Mouse (Mus musculus): ENCODE results near the gene Elavl4. TPM values are rescaled to one million over a fixed set of nuclear protein-coding genes. Genes with fewer than 3 reads are reported as not detected.

Gene Elavl4
- total RNA-seq, 4 experiments from 2014 or later = not detected

DNA sequence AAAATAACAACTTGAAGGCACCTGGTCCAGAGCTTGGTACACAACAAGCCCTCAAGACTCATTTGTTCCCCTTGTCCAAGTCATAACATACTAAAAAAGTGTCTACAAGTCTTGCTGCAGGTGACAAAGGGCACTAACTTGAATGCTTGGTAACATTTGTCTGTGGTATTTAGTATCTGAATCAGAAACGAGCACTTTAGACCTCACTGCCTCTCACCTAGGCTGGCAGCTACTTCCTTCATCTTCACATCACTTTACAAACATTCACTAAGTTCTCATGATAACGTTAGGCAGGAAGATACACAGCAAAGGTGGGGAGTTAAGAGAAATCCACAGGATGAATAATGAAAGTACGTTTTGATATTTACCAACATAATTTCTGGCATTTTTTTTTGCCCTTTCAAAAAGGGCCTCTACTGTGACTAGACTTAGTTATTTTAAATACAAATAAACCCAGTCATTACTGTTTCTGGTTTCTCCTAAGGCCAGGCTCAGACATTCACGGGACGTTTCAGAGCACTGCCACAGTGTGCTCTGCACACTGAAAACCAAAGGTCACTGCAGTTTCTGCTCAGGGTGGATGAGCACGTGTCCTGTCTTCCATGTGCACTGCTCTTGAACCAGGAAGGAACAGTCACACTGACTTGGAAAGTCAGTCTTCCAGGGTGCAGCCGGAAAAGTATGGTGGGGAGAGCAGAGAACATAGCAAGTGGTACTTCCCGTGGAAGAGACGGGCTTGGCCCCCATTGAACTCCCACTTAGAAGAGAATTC, 84.7 kb downstream of the Elavl4 start:
- DNase-seq (ENCODE audit: low spot score in 2 of 2) = no peak

DNA sequence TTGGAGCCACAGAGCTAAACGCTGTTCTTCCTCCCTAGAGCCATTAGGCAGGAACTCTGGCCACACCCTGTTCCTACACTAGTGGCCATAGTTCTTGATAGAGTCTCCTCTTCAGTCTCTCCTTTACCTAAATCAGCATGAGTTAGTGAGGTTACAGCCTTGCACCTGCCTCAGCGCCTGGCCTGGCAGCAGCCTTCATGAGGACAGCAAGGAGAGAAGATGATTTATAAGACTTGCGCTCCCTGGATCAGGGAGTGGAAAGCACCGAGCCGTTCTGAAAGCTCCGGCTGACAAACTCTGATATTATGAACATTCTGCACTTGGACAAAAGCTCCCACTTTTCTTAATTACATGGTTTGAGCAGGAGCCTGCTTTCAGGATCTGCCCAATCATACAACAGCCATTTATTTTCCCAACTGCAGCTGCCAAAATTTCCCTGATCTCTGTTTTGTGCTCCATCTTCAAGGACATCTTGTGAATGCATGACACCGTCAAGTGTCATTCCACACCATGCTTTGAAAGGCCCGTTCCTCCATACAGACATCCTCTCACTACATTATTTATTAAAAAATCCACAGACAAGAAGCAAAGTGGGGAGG, 87.3 kb downstream of the Elavl4 start:
- DNase-seq (ENCODE audit: low spot score in 2 of 2) = no peak

DNA sequence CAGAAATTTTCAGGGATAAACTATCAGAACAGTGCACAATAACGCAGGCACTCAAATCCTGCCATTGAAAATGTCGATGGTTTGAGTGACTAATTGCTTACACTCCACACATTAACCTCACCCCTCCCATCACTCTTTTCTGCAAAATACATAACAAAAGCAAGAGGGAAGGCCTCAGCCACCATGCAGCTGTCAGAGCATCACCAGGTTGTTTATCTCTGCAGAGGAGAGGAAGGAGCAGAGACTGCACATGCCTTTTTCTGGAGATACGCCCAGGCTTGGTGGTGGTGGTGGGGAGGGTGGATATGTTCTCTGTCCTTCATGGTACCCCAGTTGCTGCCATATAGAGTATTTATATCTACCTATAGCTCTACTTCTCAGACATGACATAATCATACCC, 94.3 kb downstream of the Elavl4 start:
- DNase-seq (ENCODE audit: low spot score in 2 of 2) = no peak

DNA sequence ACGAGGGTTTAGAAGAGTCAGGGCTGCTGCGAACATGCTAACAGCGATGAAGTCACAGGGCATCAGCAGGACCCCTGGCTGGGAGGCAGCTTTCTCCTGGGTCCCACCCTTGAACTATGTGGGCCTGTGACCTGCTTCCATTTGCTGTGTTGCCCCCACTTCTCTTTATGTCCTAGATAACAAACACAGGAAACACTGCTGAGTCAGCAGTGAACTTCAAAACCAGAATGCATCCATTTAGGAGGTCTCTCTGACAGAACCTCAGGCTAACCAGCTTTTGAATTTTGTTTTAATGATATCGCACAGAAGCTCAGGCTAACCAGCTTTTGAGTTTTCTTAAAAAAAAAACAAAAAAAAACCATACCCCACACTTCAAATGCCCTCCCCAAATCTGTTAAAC, 96.1 kb downstream of the Elavl4 start:
- no peak for DNase-seq (ENCODE audit: low spot score in 2 of 2)

DNA sequence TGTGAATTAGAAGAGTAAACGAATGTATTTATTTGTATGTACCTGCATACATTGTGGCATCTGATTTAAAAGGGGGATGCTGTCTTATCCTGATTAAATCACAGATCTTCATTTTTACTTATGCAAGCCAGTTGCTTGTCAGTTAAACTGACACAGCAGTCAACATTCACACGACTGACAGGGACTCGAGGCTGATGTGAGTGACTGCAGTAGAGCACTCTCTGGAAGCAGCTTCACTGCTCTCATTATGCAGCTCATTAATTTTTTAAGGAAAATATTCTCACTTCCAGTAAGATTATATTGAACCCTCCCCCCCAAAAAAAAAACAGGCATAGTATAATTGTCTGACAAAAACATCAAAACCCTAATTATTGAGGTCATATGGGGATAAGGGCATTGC, 101.7 kb downstream of the Elavl4 start:
- no peak for DNase-seq (ENCODE audit: low spot score in 2 of 2)

DNA sequence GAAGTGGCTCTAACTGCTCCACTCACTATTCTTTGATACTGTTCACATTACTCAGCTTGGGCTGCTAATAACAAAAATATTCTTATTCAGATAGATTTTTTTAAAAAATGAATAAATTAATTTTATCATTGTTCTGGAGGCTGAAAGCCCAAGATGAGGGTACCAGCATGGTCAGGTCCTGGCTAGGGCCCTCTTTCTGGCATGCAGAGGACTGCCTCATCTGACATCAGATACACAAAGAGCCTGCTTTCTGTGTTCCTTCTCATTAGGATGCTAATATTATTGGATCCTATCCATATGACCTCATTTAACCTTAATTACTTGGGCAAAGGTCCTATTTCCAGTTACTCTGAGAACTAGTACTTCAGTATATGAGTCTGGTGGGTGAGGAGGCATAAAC, 108.8 kb downstream of the Elavl4 start:
- DNase-seq (ENCODE audit: low spot score in 2 of 2) = no peak

DNA sequence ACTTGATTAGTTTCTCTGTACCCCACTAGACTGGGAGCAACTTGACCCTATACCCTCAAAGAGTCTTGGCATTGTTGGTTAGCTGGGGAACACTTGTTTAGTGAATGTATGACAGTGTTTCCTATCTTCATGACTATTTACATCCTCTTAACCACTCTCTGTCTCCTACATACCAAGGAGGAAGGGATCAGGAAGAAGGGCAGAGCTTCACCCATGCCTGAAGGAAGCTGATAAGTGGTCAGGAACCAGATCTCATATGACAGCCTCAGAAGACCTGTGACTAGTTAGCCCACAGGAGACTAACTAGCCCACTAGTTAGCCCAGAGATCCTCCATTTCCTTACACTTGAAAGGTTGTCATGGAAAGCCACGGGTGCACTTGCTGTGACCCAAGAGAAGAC, 117.2 kb downstream of the Elavl4 start:
- no peak for DNase-seq (ENCODE audit: low spot score in 2 of 2)

DNA sequence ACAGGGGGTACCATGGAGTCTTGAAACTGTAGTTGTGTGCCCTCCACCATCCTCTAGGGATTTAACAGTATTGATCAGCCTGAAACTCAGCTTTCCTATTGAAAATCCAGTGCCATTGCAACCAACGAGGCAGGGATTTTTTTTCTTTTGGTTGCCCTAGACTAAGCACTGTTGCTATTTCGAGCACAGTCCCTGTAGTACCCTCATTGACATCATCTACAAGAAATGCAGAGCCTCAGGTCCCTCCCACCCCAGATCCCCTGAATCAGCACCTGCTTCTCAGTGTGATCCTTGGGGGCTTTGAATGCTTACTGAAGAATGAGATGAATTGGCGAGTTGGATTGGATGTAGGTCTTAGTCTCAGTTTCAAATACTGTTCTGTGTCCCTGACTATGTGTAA, 119.4 kb downstream of the Elavl4 start:
- DNase-seq (ENCODE audit: low spot score in 2 of 2) = no peak

DNA sequence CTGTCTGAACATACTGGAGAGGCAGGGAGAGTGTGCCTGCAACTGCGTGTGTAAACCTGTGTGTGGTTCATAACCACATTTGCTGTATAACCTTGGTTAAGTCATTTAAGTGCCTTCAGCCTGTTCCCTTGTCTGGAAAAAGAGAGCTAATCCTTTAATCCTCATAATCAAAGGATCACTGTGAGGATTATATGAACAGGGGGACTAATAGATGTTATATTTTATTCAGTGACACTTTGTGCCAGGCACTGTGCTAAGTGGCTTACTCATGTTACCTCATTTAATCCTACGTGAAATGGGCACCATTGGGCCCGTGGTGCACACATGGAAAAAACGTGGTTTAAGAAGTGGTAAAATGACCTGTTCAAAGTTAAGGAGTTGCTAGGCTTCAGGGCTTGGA, 119.9 kb downstream of the Elavl4 start:
- DNase-seq (ENCODE audit: low spot score in 2 of 2) = no peak

DNA sequence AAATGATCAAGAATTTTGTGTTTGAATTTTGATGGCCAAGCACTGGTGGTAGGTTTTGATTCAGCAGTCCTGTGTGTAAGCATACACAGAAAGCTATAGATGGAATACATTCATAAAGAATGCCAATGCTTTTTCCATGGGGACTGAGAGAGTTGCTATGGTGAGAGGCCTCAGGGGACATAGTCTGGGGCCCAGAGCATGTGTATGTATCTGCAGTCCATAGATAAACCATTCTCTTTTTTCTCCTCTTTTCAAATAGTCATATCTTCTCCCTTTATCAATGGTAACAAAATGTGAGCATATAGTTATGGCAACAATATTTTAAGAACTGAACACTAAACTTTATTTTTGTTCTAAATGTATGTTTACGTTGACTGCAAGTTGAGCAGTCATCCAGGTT, 122.1 kb downstream of the Elavl4 start:
- DNase-seq (ENCODE audit: low spot score in 2 of 2) = no peak

DNA sequence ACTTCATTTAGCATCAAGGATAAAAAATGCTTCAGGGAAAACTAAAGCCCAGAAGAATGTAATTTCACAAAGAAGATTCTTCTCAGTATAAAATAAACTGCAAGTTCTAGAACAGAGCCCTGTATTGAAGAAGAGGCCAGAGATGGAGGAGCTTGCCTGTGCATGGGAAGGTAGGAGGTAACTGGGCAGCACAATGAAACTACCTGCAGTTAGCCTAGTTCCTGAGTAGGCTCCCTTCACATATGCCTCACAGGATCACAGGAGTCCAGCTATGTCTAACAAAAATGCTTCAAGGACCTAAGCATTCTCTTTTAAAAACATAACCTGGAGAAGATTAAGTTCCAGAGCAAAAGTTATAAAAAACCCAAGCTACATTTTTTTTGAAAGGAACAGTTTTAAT, 122.5 kb downstream of the Elavl4 start:
- DNase-seq (ENCODE audit: low spot score in 2 of 2) = no peak

DNA sequence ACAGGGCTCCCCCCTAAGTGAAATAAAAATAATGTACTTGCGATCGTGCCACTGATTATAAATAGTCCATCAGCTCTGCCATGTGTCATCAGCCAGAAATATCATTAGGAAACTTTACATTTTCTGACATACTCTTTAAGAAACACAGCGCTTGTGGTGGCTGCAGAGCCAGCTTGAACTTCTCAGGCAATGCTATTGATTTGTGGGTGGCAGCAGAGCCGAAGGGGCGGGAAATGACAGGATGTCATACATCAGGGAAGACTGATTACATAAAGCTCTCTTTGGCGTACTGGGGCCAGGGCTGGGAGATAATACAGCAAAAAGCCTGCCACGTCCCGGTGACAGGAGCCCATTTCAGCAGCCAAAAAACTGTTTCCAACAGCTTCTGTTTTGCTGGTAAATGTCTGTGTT, 124.1 kb downstream of the Elavl4 start:
- DNase-seq (ENCODE audit: low spot score in 2 of 2) = no peak

DNA sequence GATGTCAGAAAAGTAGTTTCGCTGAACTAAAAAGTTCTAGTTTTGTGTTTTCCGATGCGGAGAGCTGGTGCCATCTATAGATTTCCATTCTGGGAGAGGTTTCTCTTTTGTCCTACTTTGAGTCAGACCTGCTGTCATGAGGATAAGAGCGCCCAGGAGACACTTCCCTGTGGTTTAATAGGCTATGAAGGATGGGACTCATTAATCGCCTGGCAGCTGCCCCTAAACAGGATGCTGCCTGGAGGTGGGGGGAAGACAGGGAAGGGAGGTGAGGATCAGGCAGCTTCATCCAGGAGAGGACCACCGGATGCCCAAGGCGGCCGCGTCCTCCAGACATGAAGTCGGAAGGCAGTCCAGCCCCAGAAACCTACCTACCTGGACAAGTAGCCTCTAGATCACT, 126.2 kb downstream of the Elavl4 start:
- no peak for DNase-seq (ENCODE audit: low spot score in 2 of 2)

DNA sequence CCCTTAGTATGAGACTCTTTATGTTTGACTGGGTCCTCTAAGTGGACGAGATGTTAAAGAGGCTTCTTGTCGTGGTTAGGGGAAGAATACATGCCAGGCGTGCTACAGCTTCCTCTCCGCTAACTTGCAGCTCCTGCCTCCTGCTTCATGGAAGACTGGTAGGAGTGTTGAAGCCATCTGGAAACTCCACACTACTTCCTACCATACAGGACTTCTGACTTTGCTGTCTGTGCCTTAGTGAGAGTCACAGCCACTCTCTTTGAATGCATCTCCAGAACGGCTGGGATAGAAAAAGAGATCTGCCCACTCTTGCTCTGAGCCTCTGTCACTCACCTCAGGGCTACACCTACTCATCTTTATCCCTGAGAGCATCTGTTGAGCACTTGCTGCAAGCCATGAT, 132.9 kb downstream of the Elavl4 start:
- DNase-seq (ENCODE audit: low spot score in 2 of 2) = no peak

DNA sequence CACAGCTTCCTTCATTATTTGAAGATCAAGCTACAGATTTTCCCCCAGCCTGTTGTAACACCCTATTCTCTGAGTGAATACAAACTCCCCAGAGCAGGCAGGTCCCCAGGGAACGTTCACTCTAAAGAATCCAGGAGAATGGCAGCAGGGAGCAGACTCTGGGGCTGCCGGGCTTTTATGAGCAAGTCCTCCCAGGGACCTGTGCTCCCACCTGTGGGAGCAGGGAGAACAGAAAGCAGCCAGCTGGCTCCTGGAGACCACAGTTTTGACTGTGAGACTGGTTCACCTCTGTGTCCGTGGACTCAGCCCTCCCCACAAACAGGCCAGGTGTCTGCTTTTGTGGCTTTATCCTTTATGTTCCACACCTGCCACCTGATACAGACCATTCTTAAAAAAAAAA, 134.2 kb downstream of the Elavl4 start:
- DNase-seq (ENCODE audit: low spot score in 2 of 2) = no peak

DNA sequence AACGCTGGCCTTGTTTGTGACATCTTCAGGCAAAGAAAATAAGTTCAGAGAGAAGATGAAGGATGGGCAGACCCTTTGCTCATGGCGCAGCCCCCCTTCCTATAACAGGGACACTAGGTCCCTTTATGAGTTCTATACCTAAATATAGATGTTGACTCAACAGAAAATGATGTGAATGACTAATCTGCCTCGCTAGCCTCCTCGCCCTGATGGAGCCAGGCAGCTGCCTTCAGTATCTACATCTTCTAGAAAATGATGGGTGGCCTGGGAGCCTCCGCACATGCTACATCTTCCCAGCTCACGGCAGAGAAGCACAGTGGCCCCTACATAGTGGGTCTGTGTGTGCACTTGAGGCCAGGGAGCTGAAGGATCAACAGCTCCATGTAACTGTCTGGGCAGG, 137.2 kb downstream of the Elavl4 start:
- DNase-seq (ENCODE audit: low spot score in 2 of 2) = no peak

DNA sequence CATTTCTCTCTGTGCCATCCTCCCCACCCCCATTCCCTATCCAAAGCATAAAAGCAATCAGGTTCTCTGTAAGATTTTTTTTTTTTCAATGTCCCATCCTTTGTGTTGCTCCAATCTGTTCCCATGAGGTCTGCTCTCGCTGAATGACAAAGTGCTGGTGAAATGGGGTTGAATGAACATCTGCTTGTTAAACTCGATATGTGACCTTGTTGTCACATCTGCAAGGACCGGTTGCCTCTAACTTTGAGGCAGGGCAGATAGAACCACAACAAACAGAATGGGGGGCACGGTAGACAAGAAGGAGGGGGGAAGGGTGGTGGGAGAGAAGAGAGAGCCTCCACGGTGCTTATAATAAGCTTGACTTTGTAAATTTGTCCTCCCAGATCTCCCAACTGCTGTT, 138.0 kb downstream of the Elavl4 start:
- DNase-seq (ENCODE audit: low spot score in 2 of 2) = no peak

DNA sequence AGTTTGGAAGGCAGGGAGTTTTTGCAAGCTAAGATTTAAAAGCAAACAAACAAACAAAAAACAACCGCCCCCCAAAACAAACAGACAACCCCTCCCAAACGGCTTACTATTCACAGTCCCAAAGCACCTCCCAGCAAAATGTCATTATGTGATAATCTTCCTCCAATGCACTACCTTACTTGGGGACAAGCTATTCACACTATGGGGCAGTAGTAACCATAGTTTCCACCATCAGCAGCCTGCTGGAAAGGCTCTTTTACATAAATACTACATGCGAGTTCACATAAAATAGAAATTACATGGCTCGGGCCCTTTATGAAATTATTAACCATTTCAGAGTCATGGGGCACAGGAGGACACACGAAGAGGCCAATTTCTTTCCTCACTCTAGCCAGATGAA, 141.5 kb downstream of the Elavl4 start:
- DNase-seq (ENCODE audit: low spot score in 2 of 2) = no peak

DNA sequence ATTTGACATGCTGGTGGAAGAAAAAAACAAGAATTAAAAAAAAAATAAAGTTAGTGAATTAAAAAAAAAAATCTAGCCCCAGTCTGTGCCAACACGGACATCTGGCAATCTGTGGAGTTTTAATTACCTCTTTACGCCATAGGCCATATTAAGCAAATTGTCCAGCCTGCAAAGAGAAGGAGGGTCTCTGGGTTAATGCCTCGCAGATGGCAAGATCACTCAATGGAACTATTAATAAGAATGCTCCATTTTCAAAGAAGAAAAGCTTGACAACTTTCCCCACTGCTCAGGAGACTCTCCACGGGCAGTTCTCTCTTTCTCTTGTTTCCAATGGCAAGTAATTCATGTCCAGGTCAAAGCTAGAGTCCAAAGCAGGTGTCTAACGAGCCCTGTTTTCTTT, 142.1 kb downstream of the Elavl4 start:
- DNase-seq (ENCODE audit: low spot score in 2 of 2) = no peak

DNA sequence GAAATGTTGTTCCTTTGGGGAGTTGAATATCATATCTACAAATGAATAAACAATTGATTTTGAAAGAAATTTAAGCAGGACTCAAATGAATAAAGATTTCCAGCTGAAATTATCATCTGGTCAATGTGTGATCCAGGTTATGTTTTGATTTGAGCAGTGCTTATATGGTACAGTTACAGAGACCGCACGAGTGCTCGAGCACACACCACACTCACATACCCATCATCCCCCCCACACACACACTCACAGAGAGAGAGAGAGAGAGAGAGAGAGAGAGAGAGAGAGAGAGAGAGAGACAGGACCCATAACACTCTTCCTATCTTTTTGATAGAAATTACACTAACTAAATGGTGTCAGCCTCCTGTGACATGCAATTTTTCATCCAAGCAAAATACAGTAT, 150.0 kb downstream of the Elavl4 start:
- DNase-seq (ENCODE audit: low spot score in 2 of 2) = no peak

DNA sequence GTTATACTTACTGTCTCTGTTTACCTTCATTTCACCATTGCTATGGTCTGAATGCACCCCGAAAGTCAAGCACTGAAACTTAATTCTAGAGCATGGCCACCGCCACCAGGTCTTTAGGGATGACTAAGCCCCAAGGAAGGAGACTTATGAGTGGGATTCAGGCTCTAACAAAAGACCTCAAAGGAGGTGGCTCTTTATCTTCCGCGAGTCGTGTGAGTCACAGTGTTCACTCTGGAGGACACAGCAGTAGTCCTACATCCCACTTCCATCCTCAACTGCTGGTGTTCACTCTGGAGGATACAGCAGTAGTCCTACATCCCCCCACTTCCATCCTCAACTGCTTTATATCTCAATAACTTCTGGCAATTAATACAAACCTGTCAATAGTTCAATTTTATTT, 151.8 kb downstream of the Elavl4 start:
- DNase-seq (ENCODE audit: low spot score in 2 of 2) = no peak

DNA sequence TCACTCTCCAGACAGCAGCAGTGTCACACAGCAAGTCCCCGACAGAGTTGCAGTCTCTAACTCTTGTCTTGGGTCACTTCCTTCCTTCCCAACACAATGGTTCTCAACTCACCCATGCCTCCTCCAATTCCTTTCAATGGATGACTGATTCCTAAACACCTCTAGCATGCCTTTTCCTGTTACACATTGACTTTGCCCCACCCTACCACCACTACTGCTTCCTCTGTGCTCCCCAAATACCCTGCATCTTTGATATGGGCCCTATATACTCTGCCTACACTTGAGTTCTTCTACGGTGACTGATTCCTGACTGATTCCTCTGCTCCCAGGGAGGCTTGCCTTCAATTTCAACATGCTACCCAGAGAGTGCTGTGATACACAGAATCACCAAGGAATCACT, 153.1 kb downstream of the Elavl4 start:
- DNase-seq (ENCODE audit: low spot score in 2 of 2) = no peak

DNA sequence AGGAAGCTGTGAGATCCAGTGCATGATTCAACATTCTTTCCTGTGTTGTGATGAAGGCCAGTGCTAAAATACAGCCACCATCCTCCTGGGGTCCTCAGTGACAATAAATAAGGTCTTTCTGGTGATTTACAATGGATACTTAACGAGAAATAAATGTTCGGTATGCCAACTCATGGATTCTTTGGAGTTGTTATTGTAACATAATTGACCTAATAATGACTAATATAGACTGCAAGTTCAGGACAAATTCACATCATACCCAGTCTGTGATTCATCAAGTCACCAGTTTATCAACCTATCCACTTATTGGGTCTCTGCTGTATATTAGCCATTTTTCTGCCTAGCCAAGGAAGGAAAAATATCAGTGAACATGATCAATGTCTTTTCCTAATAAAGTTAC, 174.4 kb downstream of the Elavl4 start:
- DNase-seq (ENCODE audit: low spot score in 2 of 2) = no peak

DNA sequence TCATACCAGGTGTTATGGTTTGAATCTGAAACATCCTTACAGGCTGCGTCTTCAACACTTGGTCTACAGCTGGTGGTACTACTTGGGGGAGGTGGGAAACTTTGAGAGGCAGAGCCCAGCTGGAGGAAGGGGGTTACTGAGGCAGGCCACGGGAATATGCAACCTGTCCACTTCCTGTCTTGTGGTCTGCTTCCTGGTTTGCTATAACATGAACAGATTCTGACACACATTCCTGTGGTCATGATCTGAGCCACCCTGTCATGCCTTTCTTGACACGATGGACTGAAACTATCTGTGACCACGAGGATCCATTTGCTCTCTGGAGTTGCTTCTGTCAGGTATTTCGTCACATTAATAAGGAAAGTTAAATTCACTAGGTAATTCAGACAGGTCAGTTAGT, 179.7 kb downstream of the Elavl4 start:
- no peak for DNase-seq (ENCODE audit: low spot score in 2 of 2)

Measured in gastrocnemius, adult 8-10 months (tissue).